Mouse (Mus musculus): ENCODE results near the gene Bcor.
A peak's percentile ranks its signal among the peaks of the same experiment; 100 is the strongest.

Bcor gene

DNA sequence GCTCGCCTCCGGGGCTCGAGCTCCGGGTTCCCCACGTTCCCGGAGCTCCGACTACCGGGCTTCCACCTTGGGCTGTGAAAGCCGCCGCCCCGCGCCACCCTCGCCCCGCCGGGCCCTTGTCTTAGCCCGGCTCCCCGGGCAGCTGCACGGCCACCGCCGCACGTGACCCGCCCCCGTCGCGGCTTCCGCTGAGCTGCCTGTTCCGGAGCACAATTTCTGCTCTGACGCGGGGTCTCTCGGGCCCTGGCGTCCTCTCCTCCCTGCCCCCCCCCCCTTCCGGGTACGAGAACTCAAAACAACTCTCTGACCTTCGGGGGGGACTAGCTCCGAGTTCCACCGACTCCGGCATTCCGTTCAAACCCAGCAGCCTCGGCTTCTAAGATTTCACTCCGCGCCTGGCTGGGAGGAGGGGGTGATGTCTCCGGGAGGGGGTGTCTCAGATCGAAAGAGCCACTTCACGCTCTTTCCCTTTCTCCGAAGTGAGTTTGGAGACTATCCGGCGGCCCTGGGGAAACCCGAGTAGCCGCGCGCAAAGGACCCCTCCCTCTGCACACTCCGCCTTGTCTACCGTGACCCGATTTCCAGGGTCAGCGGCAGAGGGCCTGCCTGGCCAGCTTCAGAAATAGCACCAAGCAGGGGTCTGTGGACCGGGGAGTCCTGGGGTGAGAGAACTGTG, at the start of gene Bcor:
Bcor (minus strand) TSS at position 375 of the 676 bp plus-strand sequence.
- DNase-seq (ENCODE audit: low spot score): no peak

DNA sequence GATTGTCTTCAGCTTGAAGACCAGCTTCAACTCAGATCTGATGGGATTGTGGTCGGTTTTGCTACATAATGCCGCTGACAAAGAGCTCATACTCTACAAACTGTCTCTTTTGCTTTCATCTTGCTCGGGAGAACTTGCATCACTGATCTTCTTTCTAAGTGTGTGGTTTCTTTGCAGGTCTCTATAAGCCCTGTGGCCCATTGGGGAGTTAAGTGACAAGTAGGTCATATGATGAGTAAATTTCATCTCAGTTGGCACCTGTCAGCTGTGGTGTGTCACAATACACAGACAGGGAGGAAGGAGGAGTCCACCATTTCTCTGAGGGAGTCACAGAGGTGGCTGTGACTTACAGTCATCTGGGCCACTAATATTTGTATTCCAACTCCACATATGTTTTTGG, 42.8 kb upstream of the Bcor start:
- no peak for DNase-seq (ENCODE audit: low spot score)

- DNase-seq (ENCODE audit: low spot score): no peak
Observed at GRCm38 (mm10) chrX:12201111-12201510, 41.0 kb upstream of the Bcor start.

DNA sequence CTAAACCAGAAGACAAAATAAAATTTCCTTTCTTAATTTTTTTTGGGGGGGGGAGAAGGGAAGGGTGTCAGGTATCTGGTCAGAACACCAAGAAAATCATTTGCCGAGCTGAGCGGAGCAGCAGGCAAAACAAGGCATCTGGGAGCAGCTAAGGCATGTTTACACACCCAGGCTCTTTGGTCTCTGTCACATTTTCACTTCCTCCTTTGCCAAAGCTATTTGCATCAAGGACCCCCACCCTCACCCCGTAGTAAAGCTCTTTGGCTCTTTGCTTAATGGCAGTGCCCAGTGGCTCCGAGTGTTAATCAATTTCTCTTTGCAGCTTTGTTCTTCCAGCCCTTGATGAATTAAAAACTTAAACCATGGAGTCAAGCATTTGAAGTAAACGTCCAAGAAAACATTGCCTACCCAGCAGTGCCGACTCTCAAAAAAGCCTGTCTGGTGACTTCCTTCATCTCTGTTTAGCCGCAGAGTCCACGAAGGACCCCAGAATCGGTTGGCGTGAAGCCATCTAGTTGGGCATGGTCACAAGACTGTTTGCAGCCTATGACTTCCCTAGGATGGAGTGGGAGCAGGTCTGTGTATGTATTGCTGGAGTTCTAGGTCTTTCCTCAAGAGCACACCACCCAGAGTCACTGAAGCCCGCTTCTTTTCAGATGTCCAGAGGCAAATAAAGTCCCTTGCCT, 35.2 kb upstream of the Bcor start:
- no peak for DNase-seq (ENCODE audit: low spot score)

- no peak for DNase-seq (ENCODE audit: low spot score)
Observed at GRCm38 (mm10) chrX:12192343-12192742, 32.2 kb upstream of the Bcor start.

- DNase-seq (ENCODE audit: low spot score): no peak
Observed at GRCm38 (mm10) chrX:12189511-12189910, 29.4 kb upstream of the Bcor start.

DNA sequence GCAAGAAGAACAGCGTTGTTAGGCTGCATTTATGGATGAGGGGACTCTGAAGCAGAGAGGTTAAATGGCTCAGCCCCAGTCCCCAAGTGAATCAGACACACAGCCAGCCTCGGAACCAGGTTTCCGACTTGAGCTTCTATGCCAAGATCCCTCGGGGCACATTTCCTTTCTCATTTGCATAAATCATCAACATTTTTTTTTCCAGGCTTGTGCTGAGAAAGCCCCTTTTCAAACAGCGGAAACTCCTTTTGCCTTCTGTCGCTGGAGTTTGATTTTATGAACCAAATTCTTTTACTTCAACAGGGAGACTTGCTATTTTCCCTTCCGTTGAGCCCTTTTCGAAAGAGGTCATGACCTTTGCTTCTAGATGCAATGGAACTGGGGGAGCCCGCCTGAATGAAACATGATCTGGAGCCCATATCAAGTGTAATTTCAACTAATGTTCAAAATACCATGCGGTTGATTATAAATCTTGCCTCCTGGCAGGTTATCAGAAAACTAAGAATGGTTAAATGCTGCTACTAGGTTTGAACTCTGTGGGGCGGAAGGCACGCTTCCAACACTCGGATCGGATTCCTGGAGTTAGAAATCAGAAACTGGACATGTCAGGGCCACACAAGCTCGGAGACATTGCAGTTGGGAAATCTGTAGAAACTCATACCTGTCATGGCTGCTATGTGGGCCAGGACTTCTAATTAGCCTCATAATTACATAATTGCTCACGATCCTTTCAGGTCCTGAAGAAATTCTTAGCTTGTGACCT, 15.2 kb upstream of the Bcor start:
- no peak for DNase-seq (ENCODE audit: low spot score)

DNA sequence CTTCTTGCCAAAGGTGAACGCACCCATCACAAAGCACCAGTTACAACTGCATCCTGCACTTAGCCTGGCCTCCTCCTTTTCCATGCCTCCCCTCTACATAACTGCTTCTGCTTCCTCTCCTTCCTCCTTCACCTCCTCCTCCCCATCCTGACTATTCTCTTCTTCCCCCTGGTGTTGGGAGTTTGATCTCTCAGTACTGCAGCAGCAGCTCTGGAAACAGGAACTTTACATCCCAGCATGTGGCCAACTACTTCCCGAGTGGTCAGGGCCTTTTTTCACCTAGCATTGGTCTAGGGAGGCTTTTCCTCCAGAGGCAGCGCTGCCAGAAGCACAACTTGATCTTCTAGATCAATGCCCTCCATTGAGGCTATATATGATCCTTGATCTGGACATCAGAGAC, 10.0 kb upstream of the Bcor start:
- DNase-seq (ENCODE audit: low spot score): no peak

- DNase-seq (ENCODE audit: low spot score): no peak
Observed at GRCm38 (mm10) chrX:12164591-12165529, 4.7 kb upstream of the Bcor start.

DNA sequence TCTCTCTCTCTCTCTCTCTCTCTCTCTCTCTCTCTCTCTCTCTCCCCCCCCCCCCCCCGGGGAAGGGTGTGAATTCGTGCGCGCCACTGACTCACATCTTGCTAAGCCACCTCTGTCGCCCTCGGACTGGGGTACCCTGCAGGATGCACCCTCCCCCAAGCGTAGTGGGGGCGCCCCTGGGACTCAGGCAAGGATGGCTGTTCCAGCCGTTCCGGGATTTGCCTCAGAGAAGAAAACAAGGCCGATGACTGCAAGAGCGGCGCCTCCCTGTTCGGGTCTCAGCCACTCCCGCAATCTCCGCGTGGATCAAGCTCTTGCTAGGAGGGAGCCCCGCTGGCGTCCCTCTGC, 647 bp downstream of the Bcor start:
- no peak for DNase-seq (ENCODE audit: low spot score)

GRCm38 (mm10) chrX:12158821-12159533, 1.2 kb downstream of the Bcor start:
- peak; percentile 23 for DNase-seq (ENCODE audit: low spot score)

GRCm38 (mm10) chrX:12158244-12158820, 1.8 kb downstream of the Bcor start:
- DNase-seq (ENCODE audit: low spot score): peak; percentile 18

DNA sequence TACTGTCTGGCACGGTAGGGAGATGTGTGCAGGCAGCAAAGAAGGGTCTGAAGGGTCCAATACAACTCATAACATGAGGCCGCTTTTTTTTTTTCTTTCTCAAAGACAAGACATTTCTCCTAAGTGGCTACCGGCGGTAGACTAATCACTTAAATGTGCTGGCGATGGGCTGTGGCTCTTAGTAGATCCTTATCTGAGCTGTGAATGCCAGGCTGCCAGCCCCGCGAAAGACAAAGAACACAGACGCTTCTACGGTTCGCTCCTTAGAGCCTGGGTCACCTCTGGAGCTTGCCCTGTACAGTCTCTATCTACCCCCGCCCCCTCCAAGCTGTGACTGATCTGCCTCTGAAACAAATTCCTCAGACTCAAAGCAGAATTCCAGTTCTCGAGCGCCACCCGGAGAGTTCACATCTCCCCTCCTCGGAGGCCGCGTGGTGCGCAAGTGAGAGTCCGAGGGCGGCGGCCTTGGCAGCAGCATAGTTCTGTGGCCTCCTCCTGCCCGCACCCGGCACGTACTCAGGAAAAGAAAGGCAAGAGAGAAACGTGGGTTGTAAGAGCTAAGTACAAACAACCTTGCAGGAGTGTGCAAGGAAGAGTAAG, 2.7 kb downstream of the Bcor start:
- no peak for DNase-seq (ENCODE audit: low spot score)

GRCm38 (mm10) chrX:12155842-12156291, 4.3 kb downstream of the Bcor start:
- no peak for DNase-seq (ENCODE audit: low spot score)

DNA sequence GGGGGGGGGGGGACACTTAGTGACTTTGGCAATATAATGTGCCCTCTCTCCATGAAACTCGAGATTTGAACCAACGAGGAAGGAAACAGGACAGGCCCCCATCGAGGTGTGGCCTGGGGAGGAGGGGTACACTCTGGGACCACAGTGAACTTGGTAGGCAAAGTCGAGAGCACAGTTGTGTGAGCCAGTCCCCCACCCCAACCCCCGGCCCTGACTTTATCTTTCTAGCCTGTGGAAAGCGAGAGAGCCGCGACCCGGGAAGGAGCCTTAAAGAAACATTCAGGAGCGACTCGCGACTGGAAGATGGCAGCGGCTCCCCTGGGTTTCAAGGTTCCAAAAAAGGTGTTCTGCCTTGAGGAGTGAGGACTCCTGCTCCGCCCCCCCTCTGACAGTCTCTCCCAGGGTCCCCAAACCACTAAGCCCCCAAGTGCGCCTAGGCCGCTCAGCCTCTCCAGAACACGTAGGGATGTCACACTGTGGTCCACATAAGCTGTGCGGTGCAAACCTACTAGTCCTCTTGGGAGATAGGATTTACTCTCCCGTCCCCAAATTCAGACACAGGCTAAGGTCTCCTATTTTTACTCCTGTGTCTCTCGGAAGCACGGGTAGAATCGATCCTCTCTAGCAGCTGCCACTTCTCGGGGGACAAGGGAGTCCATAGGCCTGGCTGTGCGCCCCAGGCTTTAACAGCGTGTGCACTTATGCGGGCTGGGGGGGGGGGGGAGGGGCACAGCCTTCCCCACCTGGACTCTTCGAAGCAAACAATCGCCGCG, 4.9 kb downstream of the Bcor start:
- no peak for DNase-seq (ENCODE audit: low spot score)

GRCm38 (mm10) chrX:12153141-12154095, 6.7 kb downstream of the Bcor start:
- DNase-seq (ENCODE audit: low spot score): no peak

GRCm38 (mm10) chrX:12151996-12152904, 7.9 kb downstream of the Bcor start:
- DNase-seq (ENCODE audit: low spot score): no peak
